Mouse (Mus musculus) CH12.LX (cell line): ENCODE results near the gene Prrt2. TPM values are rescaled to one million over a fixed set of nuclear protein-coding genes. Genes with fewer than 3 reads are reported as not detected.

Experiments
- DNase-seq: peaks from one replicate; pipeline ENCODE4 v3.0.0-alpha.2; 2013; ENCODE audit errors: extremely low read depth
- H3K27ac ChIP-seq: 2 replicates; pipeline ENCODE4 v1.5.1; 2012; ENCODE audit warnings: low read depth, mild to moderate bottlenecking, control low read depth, moderate library complexity; ENCODE audit not compliant: insufficient read depth
- H3K27me3 ChIP-seq: replicated peaks from 2 replicates; pipeline ENCODE3; 2012; ENCODE audit warnings: inconsistent platforms
- H3K36me3 ChIP-seq, 2 experiments: replicated peaks in 1 of 2; 2 replicates each; pipeline versions ENCODE3 to v1.6.1; 2012; ENCODE audit warnings: inconsistent platforms in 1 of 2, low read length in 1 of 2, mild to moderate bottlenecking in 1 of 2, mixed read lengths in 1 of 2, moderate library complexity in 1 of 2; ENCODE audit not compliant: control insufficient read depth in 1 of 2, insufficient read depth in 1 of 2
- H3K4me1 ChIP-seq, 2 experiments: 2 replicates each; pipeline ENCODE4 v1.6.1; 2012; ENCODE audit warnings: inconsistent platforms in 1 of 2, moderate library complexity in 1 of 2; ENCODE audit not compliant: insufficient read depth in 2 of 2, control insufficient read depth in 1 of 2
- H3K4me2 ChIP-seq: 2 replicates; pipeline ENCODE4 v1.6.1; 2012; ENCODE audit warnings: low read depth, mild to moderate bottlenecking, control low read depth; ENCODE audit not compliant: poor library complexity, insufficient read depth, severe bottlenecking
- H3K4me3 ChIP-seq, 3 experiments: fragments of 150-350 bp in 1 of 3; sonication (generic) in 1 of 3; replicated peaks in 1 of 3; 2 replicates each; pipeline versions ENCODE3 to v1.5.1; 2011 to 2012; ENCODE audit warnings: low read depth in 2 of 3, low read length in 2 of 3, mild to moderate bottlenecking in 2 of 3, moderate library complexity in 2 of 3, control low read depth in 1 of 3, improper control_type of control experiment in 1 of 3, inconsistent platforms in 1 of 3, mixed read lengths in 1 of 3; ENCODE audit not compliant: poor library complexity in 1 of 3
- H3K79me2 ChIP-seq: replicated peaks from 2 replicates; pipeline ENCODE4 v1.6.1; 2012; ENCODE audit warnings: mild to moderate bottlenecking, moderate library complexity; ENCODE audit not compliant: control insufficient read depth, poor library complexity, insufficient read depth, severe bottlenecking; ENCODE audit errors: extremely low read depth
- H3K9ac ChIP-seq: 2 replicates; pipeline ENCODE4 v1.6.1; 2012; ENCODE audit warnings: low read depth, mild to moderate bottlenecking, control low read depth, moderate library complexity; ENCODE audit not compliant: insufficient read depth
- H3K9me3 ChIP-seq: replicated peaks from 2 replicates; pipeline ENCODE3; 2012; ENCODE audit warnings: low read length, inconsistent platforms, mixed read lengths
- BHLHE40 ChIP-seq: IDR thresholded peaks from 2 replicates; pipeline ENCODE4 v1.6.1; 2011; ENCODE audit warnings: mild to moderate bottlenecking, low read depth, low read length, improper control_type of control experiment
- CHD1 ChIP-seq: IDR thresholded peaks from 2 replicates; pipeline ENCODE4 v1.6.1; 2012; ENCODE audit warnings: low read depth, low read length, improper control_type of control experiment, inconsistent platforms
- CHD2 ChIP-seq: IDR thresholded peaks from 2 replicates; pipeline ENCODE4 v1.6.1; 2011; ENCODE audit warnings: low read length, improper control_type of control experiment
- E2F4 ChIP-seq: IDR thresholded peaks from 2 replicates; pipeline ENCODE4 v1.6.1; 2011; ENCODE audit warnings: low read depth, low read length, improper control_type of control experiment; ENCODE audit not compliant: insufficient replicate concordance
- EP300 ChIP-seq: IDR thresholded peaks from 2 replicates; pipeline ENCODE4 v1.6.1; 2011; ENCODE audit warnings: low read length, improper control_type of control experiment
- ETS1 ChIP-seq: conservative IDR thresholded peaks from 2 replicates; pipeline ENCODE4 v1.6.1; 2012; ENCODE audit warnings: low read depth, mild to moderate bottlenecking, inconsistent platforms, low read length, improper control_type of control experiment, moderate library complexity
- IRF4 ChIP-seq: IDR thresholded peaks from 2 replicates; pipeline ENCODE4 v1.6.1; 2014; ENCODE audit warnings: low read depth, mild to moderate bottlenecking, inconsistent platforms, low read length, improper control_type of control experiment
- JUN ChIP-seq: IDR thresholded peaks from 2 replicates; pipeline ENCODE4 v1.6.1; 2011; ENCODE audit warnings: low read depth, mild to moderate bottlenecking, low read length, improper control_type of control experiment, moderate library complexity; ENCODE audit not compliant: insufficient read depth
- JUND ChIP-seq: conservative IDR thresholded peaks from 2 replicates; pipeline ENCODE4 v1.6.1; 2011; ENCODE audit warnings: low read depth, low read length, improper control_type of control experiment
- KAT2A ChIP-seq: IDR thresholded peaks from 2 replicates; pipeline ENCODE4 v1.6.1; 2012; ENCODE audit warnings: low read length, improper control_type of control experiment, inconsistent platforms; ENCODE audit not compliant: insufficient replicate concordance
- MAFK ChIP-seq: IDR thresholded peaks from 2 replicates; pipeline ENCODE4 v1.6.1; 2011; ENCODE audit warnings: low read length, improper control_type of control experiment; ENCODE audit not compliant: insufficient replicate concordance
- MAZ ChIP-seq: IDR thresholded peaks from 2 replicates; pipeline ENCODE4 v1.6.1; 2012; ENCODE audit warnings: low read depth, mild to moderate bottlenecking, inconsistent platforms, low read length, improper control_type of control experiment, moderate library complexity
- MEF2A ChIP-seq: IDR thresholded peaks from 2 replicates; pipeline ENCODE4 v1.6.1; 2014; ENCODE audit warnings: low read depth, mild to moderate bottlenecking, inconsistent platforms, low read length, improper control_type of control experiment, borderline replicate concordance
- MXI1 ChIP-seq: IDR thresholded peaks from 2 replicates; pipeline ENCODE4 v1.6.1; 2011; ENCODE audit warnings: mild to moderate bottlenecking, low read depth, low read length, improper control_type of control experiment
- MYC ChIP-seq: IDR thresholded peaks from 2 replicates; pipeline ENCODE4 v1.6.1; 2011; ENCODE audit warnings: low read depth, mild to moderate bottlenecking, improper control_type of control experiment, low read length
- NRF1 ChIP-seq: IDR thresholded peaks from 2 replicates; pipeline ENCODE4 v1.6.1; 2014; ENCODE audit warnings: low read depth, mild to moderate bottlenecking, inconsistent platforms, low read length, improper control_type of control experiment, moderate library complexity
- PAX5 ChIP-seq: IDR thresholded peaks from 2 replicates; pipeline ENCODE4 v1.6.1; 2012; ENCODE audit warnings: low read length, inconsistent platforms, mixed read lengths
- POLR2A ChIP-seq: IDR thresholded peaks from 2 replicates; pipeline ENCODE4 v1.6.1; 2011; ENCODE audit warnings: low read depth, mild to moderate bottlenecking, improper control_type of control experiment, low read length
- POLR2AphosphoS2 ChIP-seq: IDR thresholded peaks from 2 replicates; pipeline ENCODE4 v1.6.1; 2011; ENCODE audit warnings: low read depth, low read length, improper control_type of control experiment
- RAD21 ChIP-seq: IDR thresholded peaks from 2 replicates; pipeline ENCODE4 v1.6.1; 2011; ENCODE audit warnings: low read depth, mild to moderate bottlenecking, low read length, improper control_type of control experiment, moderate library complexity
- RCOR1 ChIP-seq: conservative IDR thresholded peaks from 2 replicates; pipeline ENCODE4 v1.6.1; 2012; ENCODE audit warnings: low read depth, mild to moderate bottlenecking, inconsistent platforms, low read length, improper control_type of control experiment
- SIN3A ChIP-seq: IDR thresholded peaks from 2 replicates; pipeline ENCODE4 v1.6.1; 2012; ENCODE audit warnings: low read length, improper control_type of control experiment, inconsistent platforms
- SMC3 ChIP-seq: IDR thresholded peaks from 2 replicates; pipeline ENCODE4 v1.6.1; 2011; ENCODE audit warnings: low read depth, low read length, improper control_type of control experiment
- TBP ChIP-seq: conservative IDR thresholded peaks from 2 replicates; pipeline ENCODE4 v1.6.1; 2011; ENCODE audit warnings: low read depth, low read length, improper control_type of control experiment
- TCF12 ChIP-seq: IDR thresholded peaks from 2 replicates; pipeline ENCODE4 v1.6.1; 2014; ENCODE audit warnings: low read depth, mild to moderate bottlenecking, inconsistent platforms, low read length, improper control_type of control experiment
- UBTF ChIP-seq: IDR thresholded peaks from 2 replicates; pipeline ENCODE4 v1.6.1; 2012; ENCODE audit warnings: low read depth, mild to moderate bottlenecking, inconsistent platforms, low read length, improper control_type of control experiment, moderate library complexity
- USF1 ChIP-seq: IDR thresholded peaks from 2 replicates; pipeline ENCODE4 v1.6.1; 2014; ENCODE audit warnings: low read depth, mild to moderate bottlenecking, inconsistent platforms, low read length, improper control_type of control experiment
- USF2 ChIP-seq: conservative IDR thresholded peaks from 2 replicates; pipeline ENCODE4 v1.6.1; 2011; ENCODE audit warnings: low read depth, low read length, improper control_type of control experiment
- ZKSCAN1 ChIP-seq: IDR thresholded peaks from 2 replicates; pipeline ENCODE4 v1.6.1; 2012; ENCODE audit warnings: low read depth, inconsistent platforms, low read length, improper control_type of control experiment, borderline replicate concordance
- ZMIZ1 ChIP-seq: IDR thresholded peaks from 2 replicates; pipeline ENCODE4 v1.6.1; 2012; ENCODE audit warnings: low read depth, mild to moderate bottlenecking, inconsistent platforms, low read length, improper control_type of control experiment
- ZNF384 ChIP-seq: IDR thresholded peaks from 2 replicates; pipeline ENCODE4 v1.6.1; 2012; ENCODE audit warnings: low read depth, low read length, improper control_type of control experiment, inconsistent platforms
- dilution Hi-C: fragments of 300-500 bp; cut with MboI; formaldehyde crosslinking; loops from 2 replicates; pipeline ENCODE4 v1.14.3; 2020; ENCODE audit warnings: low sequenced_read_pairs; ENCODE audit not compliant: extremely low pct_unique_long_range_greater_than_20kb, extremely low pct_ligation_motif_present
- in situ Hi-C: fragments of 300-500 bp; cut with MboI; formaldehyde crosslinking; loops from 3 replicates; pipeline ENCODE4 v1.14.3; 2019; ENCODE audit warnings: low sequenced_read_pairs, low pct_ligation_motif_present, low pct_unique_long_range_greater_than_20kb, mixed read lengths
- polyA plus RNA-seq: library from polyadenylated mRNA; unstranded; fragments of >175 nt; gene quantifications from 2 replicates; pipeline ENCODE4 v1.2.1, GENCODE M21; 2012; ENCODE audit warnings: low read depth; ENCODE audit not compliant: insufficient read length
- total RNA-seq, 2 experiments: library from RNA; depleted of rRNA; stranded (reverse); fragments of 300-350 nt in 1 of 2; fragments of >200 nt in 1 of 2; gene quantifications; 2 replicates each; pipeline ENCODE4 v1.2.3; 2012 to 2014

The Prrt2 gene
- total and polyA plus RNA-seq, 3 experiments, result 1.2 TPM; not detected in 2

DNA sequence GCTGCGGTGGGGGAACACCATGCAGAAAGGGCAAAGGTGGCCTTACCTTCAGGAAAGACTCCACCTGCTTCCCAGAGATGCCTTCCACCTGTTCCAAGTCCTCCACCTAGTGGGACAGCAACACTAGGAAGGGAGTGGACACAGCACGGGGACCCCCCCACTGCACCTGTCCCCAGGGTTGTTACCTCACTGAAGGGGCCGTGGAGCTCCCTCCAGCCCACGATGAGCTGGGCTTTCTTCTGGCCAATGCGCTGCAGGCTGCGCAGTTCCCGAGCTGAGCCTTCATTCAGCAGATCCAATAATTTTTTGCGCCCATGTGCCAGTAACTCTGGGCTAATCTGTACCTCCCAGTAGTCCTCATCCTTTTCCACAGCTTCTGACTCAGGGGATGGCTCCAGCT, 6.9 kb upstream of the Prrt2 start:
- Histone ChIP-seq H3K27me3 (no peaks in the 10 kb centered on the region), H3K4me2 (peak overlapping the region; percentile 72), H3K27ac (peak overlapping the region; percentile 84), H3K4me1 (peaks cover 14 to 23% of the 10 kb centered on the region in 2 experiments), H3K4me3 (peak overlapping the region; percentile 58 to 80 (median 71)), H3K79me2 (peaks cover 22% of the 10 kb centered on the region), H3K9ac (peak overlapping the region; percentile 87), H3K9me3 (no peaks in the 10 kb centered on the region), H3K36me3 (peaks cover 47 to 74% of the 10 kb centered on the region in 2 experiments)
- in situ Hi-C loops, result no loop called here
- dilution Hi-C loops, result no loop called here
- DNase-seq, result no peak
- TF ChIP-seq MXI1, result no peak
- TF ChIP-seq BHLHE40, result no peak
- no peak for TF ChIP-seq EP300
- TF ChIP-seq PAX5, result no peak

DNA sequence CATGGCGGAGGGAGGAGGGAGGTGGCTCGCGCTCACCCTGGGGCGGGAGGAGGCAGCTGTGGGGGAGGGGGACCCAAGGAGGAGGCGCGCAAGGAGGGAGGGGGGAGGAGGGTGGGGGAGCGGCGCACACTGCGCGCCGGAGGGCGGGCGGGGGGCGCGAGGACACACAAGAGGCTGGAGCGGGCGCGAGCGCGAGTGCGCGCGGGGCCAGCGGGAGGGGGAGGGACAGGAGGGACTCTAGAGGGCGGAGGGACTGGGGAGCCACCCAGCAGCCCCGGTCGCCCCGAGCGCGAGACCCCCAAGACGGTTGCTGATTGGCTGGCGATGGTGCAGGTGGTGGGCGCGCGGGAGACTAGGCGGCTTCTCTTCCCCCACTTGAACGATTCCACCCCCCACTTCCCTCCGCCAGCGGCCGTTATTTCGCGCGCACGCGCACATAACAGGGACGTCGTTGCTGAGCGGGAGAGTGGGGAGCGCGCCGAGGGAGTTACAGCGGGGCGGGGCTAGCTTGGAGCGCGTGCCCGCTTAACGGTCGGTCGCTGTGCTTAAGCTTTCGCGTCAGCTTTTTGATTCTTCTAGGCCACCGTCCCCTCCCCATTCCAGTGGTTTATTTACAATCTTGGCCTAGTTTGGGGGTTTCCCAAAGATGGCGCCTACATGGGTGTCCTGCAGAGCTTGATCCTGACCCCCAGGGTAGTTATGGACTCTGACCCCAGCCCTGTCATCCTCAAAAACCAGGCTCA, 6.1 kb upstream of the Prrt2 start, which contains the start of gene Maz:
TSS of gene Maz (minus strand) at position 54 of the 743 bp plus-strand sequence.
- Histone ChIP-seq H3K79me2 (peaks cover 22% of the 10 kb centered on the region), H3K4me3 (peak within 1 kb of the TSS; percentile 76 to 80 (median 78)), H3K9ac (peak within 1 kb of the TSS; percentile 99), H3K4me1 (peaks cover 17 to 30% of the 10 kb centered on the region in 2 experiments), H3K27ac (peak within 1 kb of the TSS; percentile 93), H3K4me2 (peak within 1 kb of the TSS; percentile 72), H3K36me3 (peaks cover 47 to 74% of the 10 kb centered on the region in 2 experiments), H3K27me3 (no peaks in the 10 kb centered on the region), H3K9me3 (no peaks in the 10 kb centered on the region)
- DNase-seq, result peak; percentile 98
- in situ Hi-C loops (no loop called here), dilution Hi-C loops (no loop called here)
- TF ChIP-seq MYC, result peak; percentile 86
- peak; percentile 75 for TF ChIP-seq CHD2
- no peak for TF ChIP-seq JUND
- no peak for TF ChIP-seq SMC3
- peak; percentile 96 for TF ChIP-seq POLR2AphosphoS2
- TF ChIP-seq TCF12, result peak; percentile 78; the same call in 1 of the 2 replicates
- no peak for TF ChIP-seq MAFK
- no peak for TF ChIP-seq USF1
- no peak for TF ChIP-seq UBTF
- TF ChIP-seq PAX5, result no peak
- TF ChIP-seq IRF4, result peak; percentile 71
- TF ChIP-seq E2F4, result peak; percentile 83; the same call in 1 of the 2 replicates
- peak; percentile 72 for TF ChIP-seq POLR2A
- TF ChIP-seq ZMIZ1, result peak; percentile 75; the same call in 1 of the 2 replicates
- TF ChIP-seq TBP, result 0 out of 2 replicates have a peak, but pooled peaks have one; percentile 39
- no peak for TF ChIP-seq ZNF384
- no peak for TF ChIP-seq RAD21
- peak; percentile 99 for TF ChIP-seq MAZ
- peak; percentile 96 for TF ChIP-seq SIN3A
- TF ChIP-seq ETS1, result 0 out of 2 replicates have a peak, but pooled peaks have one; percentile 41
- no peak for TF ChIP-seq KAT2A
- TF ChIP-seq NRF1, result peak; percentile 85
- no peak for TF ChIP-seq CHD1
- no peak for TF ChIP-seq JUN
- no peak for TF ChIP-seq RCOR1
- peak; percentile 81; the same call in 1 of the 2 replicates for TF ChIP-seq MEF2A
- TF ChIP-seq ZKSCAN1, result no peak
- TF ChIP-seq USF2, result no peak
- TF ChIP-seq EP300, result no peak
